Mouse (Mus musculus) erythroblast, embryonic 14.5 days (primary cell): ENCODE data around the gene Ell2. TPM values are rescaled to one million over a fixed set of nuclear protein-coding genes. Genes with fewer than 3 reads are reported as not detected.

Experiments
- H3K27me3 ChIP-seq: 2 replicates; pipeline ENCODE4 v1.6.1; 2012; ENCODE audit warnings: inconsistent platforms; ENCODE audit not compliant: control insufficient read depth
- H3K36me3 ChIP-seq: 2 replicates; pipeline ENCODE4 v1.6.1; 2012; ENCODE audit warnings: mild to moderate bottlenecking, inconsistent platforms; ENCODE audit not compliant: control insufficient read depth
- H3K4me1 ChIP-seq: 2 replicates; pipeline ENCODE4 v1.6.1; 2012; ENCODE audit warnings: inconsistent platforms; ENCODE audit not compliant: control insufficient read depth
- H3K4me3 ChIP-seq: replicated peaks from 2 replicates; pipeline ENCODE3; 2012; ENCODE audit warnings: moderate library complexity, mild to moderate bottlenecking, inconsistent platforms
- H3K9me3 ChIP-seq: 2 replicates; pipeline ENCODE4 v1.6.1; 2012; ENCODE audit warnings: low read length, inconsistent platforms, mixed read lengths; ENCODE audit not compliant: control insufficient read depth
- GATA1 ChIP-seq: IDR thresholded peaks from 2 replicates; pipeline ENCODE4 v1.6.1; 2012; ENCODE audit warnings: low read length, inconsistent platforms, mixed read lengths
- TAL1 ChIP-seq: IDR thresholded peaks from 3 replicates; pipeline ENCODE4 v1.6.1; 2012; ENCODE audit warnings: low read length, inconsistent platforms, mixed read lengths
- polyA plus RNA-seq: library from polyadenylated mRNA; stranded (reverse); fragments of >175 nt; gene quantifications from 2 replicates; pipeline ENCODE4 v1.2.3, GENCODE M21; 2012

Gene Ell2
- polyA plus RNA-seq, 1 experiment: 16.5 TPM

DNA sequence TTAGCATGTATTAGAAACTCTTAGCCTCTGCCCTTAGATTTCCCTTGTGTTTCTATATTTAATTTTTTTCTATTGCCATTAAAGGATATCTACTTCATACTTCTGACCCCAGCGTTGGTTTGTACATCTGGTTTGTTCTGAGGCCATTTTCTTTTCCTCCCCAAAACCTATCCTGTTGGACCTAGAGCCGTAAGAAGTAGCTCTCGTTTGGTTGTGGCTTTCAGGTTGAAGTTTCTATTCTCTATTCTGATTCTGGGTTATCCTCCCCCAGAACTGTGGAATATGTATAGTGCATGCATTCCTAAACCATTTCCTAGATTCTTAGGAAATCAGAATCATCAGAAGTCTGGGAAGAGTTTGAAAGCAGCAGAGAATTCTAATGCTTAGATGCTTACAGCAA is 34.6 kb downstream of the Ell2 start:
- Histone ChIP-seq H3K27me3 (no peaks in the 10 kb centered on the region), H3K9me3 (no peaks in the 10 kb centered on the region), H3K4me1 (peaks cover 99% of the 10 kb centered on the region), H3K4me3 (peak overlapping the region; percentile 25), H3K36me3 (peaks cover 91% of the 10 kb centered on the region)
- TF ChIP-seq TAL1: no peak
- no peak for TF ChIP-seq GATA1

DNA sequence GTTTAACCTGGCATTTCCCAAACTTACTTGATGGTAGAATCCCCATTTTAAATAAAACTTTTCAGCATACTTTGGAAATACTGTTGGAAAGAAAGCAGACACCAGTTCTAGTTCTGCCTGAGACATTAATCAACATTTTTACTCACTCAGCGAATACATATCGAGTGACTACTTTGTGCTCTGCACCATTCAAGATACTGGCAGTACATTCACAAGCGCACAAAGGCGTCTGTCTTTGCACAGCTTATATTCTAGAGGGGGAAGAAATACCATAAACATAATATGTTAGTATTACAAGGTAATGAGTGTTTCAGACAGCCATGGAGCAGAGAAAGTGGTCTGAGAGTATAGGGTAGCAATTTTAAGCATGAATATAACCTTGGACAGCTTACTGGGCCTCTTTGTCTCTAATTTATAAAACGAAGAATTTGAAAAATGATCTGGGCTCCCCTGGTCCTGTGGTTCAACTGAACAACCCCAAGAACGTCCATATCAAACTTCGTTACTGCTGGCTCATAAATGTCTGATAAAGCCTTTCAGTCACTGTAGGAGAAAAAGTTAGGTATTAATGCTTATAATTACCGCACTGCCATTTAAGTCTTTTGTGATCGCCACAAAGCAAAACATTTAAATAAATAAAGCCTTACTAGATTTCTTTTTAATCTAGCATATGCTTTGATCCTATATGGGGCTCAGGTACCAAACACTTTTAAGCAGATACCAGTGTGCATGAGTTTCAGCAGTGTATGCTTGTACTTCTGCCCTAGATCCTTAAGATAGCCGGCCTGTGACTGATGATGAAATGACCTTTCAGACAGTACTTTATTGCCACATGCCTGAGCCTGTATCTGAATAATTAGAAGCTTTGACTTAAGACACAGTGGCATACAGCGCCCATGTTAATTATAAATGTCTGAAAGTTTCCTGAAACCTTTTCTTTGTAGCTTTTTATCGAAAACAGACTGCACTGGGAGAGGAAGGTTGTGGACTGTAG is 35.5 kb downstream of the Ell2 start:
- TF ChIP-seq TAL1 (no peak), GATA1 (no peak)
- no peaks in the 10 kb centered on the region for H3K9me3 ChIP-seq
- H3K4me3 ChIP-seq: peak overlapping the region; percentile 23
- no peaks in the 10 kb centered on the region for H3K27me3 ChIP-seq
- H3K4me1 ChIP-seq: peaks cover 99% of the 10 kb centered on the region
- peaks cover 93% of the 10 kb centered on the region for H3K36me3 ChIP-seq

DNA sequence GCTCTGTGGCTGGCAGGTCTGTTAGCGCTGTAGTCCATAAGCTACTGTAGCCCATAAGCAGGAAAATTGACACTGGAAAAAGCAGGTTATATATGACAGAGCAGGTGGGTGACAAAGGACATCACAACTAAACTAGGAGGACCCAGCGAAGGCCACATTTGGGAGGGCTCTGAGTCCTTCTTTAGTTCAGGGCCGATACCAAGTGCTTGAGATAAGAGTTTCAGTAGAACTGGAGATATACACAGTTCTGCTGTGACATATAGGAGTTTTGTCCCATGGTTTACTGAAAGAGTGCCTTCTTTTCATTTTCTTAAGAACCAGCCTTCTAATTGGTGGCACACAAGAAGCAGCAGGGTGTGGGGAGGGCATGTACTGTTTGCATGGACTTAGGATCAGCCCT is 36.4 kb downstream of the Ell2 start:
- no peaks in the 10 kb centered on the region for H3K27me3 ChIP-seq
- TF ChIP-seq GATA1 (no peak), TAL1 (no peak)
- H3K4me1 ChIP-seq: peaks cover 96% of the 10 kb centered on the region
- peaks cover 95% of the 10 kb centered on the region for H3K36me3 ChIP-seq
- H3K9me3 ChIP-seq: no peaks in the 10 kb centered on the region
- peak overlapping the region; percentile 26 for H3K4me3 ChIP-seq

DNA sequence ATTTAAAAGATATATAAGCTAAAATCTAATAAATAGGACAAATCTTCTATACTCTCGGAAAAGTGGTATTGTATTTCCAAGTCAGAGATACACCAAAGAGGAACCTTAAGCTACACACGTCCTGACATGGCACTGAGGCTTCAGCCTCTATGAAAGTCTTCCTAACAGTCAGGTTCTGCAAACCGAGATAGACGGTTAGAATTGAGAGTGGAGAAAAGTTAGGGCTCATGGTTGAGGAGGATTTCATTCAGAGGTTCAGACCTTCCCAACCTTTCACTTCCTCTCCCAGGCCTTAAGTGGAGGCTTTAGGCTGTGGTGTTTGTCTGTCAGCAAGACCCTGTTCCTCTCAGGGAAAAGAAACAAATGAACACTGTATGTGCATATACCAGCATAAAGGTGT is 37.5 kb downstream of the Ell2 start:
- TF ChIP-seq TAL1: no peak
- no peak for TF ChIP-seq GATA1
- H3K36me3 ChIP-seq: peaks cover 99% of the 10 kb centered on the region

DNA sequence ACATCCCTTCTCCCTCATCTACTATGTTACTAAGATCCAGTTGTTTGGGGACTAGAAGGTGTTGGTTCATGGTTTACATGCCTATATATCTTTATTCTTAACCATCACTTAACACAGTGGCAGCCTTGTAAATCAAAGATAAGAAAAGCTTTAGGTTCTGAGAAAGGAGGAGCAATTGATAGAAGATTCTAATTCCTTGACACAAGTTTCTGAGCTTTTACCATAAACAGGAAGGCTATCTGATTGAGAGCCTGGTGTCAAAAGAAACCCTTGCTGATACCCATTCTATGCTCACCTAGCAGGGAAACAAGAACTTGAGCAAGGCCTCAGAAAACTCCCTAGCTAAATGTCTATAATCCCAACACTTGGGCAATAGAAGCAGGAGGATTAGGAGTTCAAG is 38.8 kb downstream of the Ell2 start:
- peaks cover 100% of the 10 kb centered on the region for H3K36me3 ChIP-seq
- no peak overlapping the region for H3K4me3 ChIP-seq
- no peaks in the 10 kb centered on the region for H3K9me3 ChIP-seq
- TF ChIP-seq TAL1: no peak
- TF ChIP-seq GATA1: no peak
- H3K4me1 ChIP-seq: peaks cover 89% of the 10 kb centered on the region
- H3K27me3 ChIP-seq: no peaks in the 10 kb centered on the region

More for the DNA sequence above, 37.5 kb downstream of the Ell2 start:
- Histone ChIP-seq H3K4me1 (peaks cover 95% of the 10 kb centered on the region), H3K27me3 (no peaks in the 10 kb centered on the region), H3K4me3 (no peak overlapping the region), H3K9me3 (no peaks in the 10 kb centered on the region)

DNA sequence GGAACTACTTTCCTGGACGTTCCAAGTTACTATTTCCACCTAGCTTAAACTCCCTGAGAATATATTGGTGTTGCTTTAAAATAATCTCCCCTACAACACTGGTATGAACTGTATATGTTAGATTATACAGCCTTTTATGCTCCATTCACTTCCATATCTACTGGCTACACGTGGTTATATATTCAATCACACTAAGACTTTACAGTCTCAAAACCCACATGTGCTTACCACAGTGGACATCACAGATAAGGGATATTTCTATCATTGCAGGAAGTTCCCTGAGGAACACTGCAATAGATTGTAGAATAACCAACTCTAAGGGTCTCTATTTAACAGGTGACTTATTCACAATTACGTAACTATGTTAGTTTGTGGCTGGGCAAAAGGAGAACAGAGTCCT is 40.7 kb downstream of the Ell2 start:
- H3K9me3 ChIP-seq: no peaks in the 10 kb centered on the region
- peaks cover 74% of the 10 kb centered on the region for H3K4me1 ChIP-seq

DNA sequence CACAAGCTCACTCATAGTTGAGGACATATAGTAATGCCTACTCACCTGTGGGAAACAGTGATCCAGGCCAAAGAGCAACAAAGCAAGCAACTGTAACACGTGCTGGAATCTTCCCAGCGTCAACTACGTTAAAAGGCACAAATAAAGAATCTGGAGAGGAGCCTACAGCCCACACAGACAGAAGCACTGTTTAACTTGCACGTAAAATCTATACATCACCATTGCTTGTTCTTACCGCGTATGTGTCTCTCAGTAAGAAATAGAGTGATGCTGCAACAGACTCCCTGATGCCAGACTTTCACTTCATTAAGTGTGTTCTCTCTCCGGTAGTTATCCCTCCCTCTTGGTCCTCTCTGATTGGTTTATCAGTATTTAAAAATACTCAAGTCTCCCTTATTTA is 42.1 kb downstream of the Ell2 start:
- H3K36me3 ChIP-seq: peaks cover 100% of the 10 kb centered on the region
- no peak for TF ChIP-seq GATA1
- TF ChIP-seq TAL1: no peak

More for the DNA sequence above, 40.7 kb downstream of the Ell2 start:
- H3K36me3 ChIP-seq: peaks cover 100% of the 10 kb centered on the region
- no peaks in the 10 kb centered on the region for H3K27me3 ChIP-seq
- no peak overlapping the region for H3K4me3 ChIP-seq
- TF ChIP-seq GATA1 (no peak), TAL1 (no peak)

DNA sequence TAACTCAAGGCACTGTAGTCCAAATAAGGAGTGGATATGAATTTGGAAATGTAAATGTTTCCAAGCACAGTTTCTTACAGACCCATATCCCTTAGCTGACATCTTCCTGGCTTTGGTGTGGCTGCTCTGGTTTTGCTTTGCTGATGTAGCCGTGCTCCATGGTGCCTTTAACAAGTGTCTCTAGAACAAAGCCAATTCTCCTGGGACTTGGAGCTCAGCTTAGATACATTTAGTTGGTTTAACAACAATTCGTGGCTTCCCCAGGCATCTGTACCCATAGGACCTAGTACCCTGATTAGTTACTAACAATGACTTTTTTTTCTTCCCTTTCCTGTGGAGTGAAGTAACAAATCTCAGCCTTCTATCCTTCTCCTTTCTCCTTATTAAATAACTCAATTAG is 44.2 kb downstream of the Ell2 start:
- Histone ChIP-seq H3K4me1 (peaks cover 49% of the 10 kb centered on the region), H3K27me3 (no peaks in the 10 kb centered on the region), H3K4me3 (no peak overlapping the region), H3K9me3 (no peaks in the 10 kb centered on the region), H3K36me3 (peaks cover 100% of the 10 kb centered on the region)
- no peak for TF ChIP-seq TAL1
- TF ChIP-seq GATA1: no peak

More for the DNA sequence above, 42.1 kb downstream of the Ell2 start:
- no peaks in the 10 kb centered on the region for H3K9me3 ChIP-seq
- H3K4me3 ChIP-seq: no peak overlapping the region
- no peaks in the 10 kb centered on the region for H3K27me3 ChIP-seq
- H3K4me1 ChIP-seq: peaks cover 63% of the 10 kb centered on the region

DNA sequence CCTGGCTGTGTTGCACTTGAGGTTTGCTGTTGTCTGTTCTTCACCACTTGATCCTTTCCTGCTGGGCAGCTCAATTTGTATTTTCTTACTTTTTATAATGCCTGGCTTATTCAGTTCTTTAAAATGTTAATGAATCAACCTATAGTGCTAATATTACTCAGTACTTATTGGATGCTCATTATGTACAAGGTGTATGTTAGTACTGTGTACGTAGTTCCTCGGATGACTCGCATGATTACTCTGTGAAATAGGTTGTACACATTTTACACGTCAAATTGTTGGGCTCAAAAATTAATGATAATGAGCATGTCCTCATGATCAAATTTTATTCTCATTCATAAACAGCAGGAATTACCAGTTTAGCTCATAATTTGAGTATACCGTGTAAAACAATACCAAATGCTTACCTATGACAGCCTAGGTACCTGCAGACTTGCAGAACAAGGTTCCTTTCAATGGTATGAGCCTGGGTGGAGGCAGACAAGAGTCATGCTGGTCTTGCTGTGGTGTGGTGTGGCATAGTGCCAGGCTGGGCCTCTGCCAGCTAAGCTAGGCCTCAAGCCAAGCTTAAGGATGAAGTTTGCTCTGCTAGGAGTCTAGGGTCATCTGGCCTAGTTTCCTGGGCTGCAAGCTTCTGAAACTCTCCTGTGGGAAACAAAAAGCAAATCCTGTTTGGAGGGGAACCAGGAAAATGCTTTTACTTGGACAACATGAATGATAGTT is 45.8 kb downstream of the Ell2 start:
- no peak for TF ChIP-seq GATA1
- no peak for TF ChIP-seq TAL1
- peaks cover 100% of the 10 kb centered on the region for H3K36me3 ChIP-seq
- H3K27me3 ChIP-seq: no peaks in the 10 kb centered on the region
- H3K4me1 ChIP-seq: peaks cover 37% of the 10 kb centered on the region
- no peaks in the 10 kb centered on the region for H3K9me3 ChIP-seq
- H3K4me3 ChIP-seq: no peak overlapping the region
